Mouse (Mus musculus) cerebellum, adult 2 months (tissue): ENCODE measurements at regions not wholly inside any gene's neighbourhood (a gene's known extent, or its start where the extent isn't known, plus 50 kb on each side); places are given as distances from the start of the nearest gene placed in this dataset.

ENCODE experiments used
- CTCF ChIP-seq: fragments of 200-500 bp; IDR thresholded peaks from 2 replicates; pipeline ENCODE4 v1.5.1; 2011; ENCODE audit warnings: low read depth, mild to moderate bottlenecking, control low read depth, low read length, moderate library complexity, borderline replicate concordance; ENCODE audit not compliant: insufficient read depth
- POLR2A ChIP-seq: fragments of 200-500 bp; IDR thresholded peaks from 2 replicates; pipeline ENCODE4 v1.6.1; 2011; ENCODE audit warnings: low read length, control low read depth, borderline replicate concordance; ENCODE audit not compliant: insufficient read depth

- TF ChIP-seq CTCF (no peak), POLR2A (no peak)
Measured at GRCm38 (mm10) chr17:83149336-83149735, 65.8 kb upstream of the Pkdcc start.
